In the genomic region with DNA sequence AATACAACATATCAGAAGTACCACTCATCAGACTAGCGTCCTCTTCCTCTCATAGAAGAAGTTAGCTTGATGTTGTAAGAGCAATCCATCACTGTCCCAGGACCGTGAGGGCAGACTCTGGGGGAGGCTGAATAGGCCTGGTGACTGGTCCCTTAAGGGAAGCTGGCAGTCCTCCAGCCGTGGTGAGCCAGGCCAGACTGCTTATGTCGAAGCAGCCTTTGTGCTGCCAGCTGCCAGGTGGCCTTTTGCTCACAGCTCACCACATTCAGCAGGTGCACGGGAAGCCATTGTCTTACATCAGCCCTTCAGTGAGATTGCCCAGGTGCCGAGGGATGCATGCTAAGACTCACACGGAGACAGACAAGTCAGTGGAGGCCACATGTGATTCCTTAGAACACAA, we compare ENCODE assay signal across 10 mouse cellular contexts.
A peak's percentile ranks its signal among the peaks of the same experiment; 100 is the strongest.
DNase-seq lines count a peak whose midpoint lies in the region; ATAC-seq lines count a peak whose summit lies in the region.
"Had no signal": no experiment of that assay in that cellular context is flagged by ENCODE, and none has a peak within 500 bp of the region (broad histone marks: within the 10 kb centered on the region; RNA-seq: fewer than 3 reads in every experiment).

No protein-coding gene starts in this region.

- H3K9me3 ChIP-seq in kidney, embryonic 15.5 days (replicated peaks): no peaks in the 10 kb centered on the region
- no peaks in the 10 kb centered on the region for H3K9me3 ChIP-seq in forebrain, embryonic 14.5 days (replicated peaks; ENCODE audit: control insufficient read depth, low read length)
- no peaks in the 10 kb centered on the region for H3K9me3 ChIP-seq in neural tube, embryonic 14.5 days (ENCODE audit: control insufficient read depth, low read length)
- H3K9me3 ChIP-seq: limb, embryonic 10.5 days; midbrain, embryonic 12.5 days had no signal

- 32% methylated on average over 7 of the region's 7 CpGs for WGBS in kidney, embryonic 15.5 days
- 13% methylated on average over 7 of the region's 7 CpGs for WGBS in forebrain, embryonic 14.5 days
- WGBS in neural tube, embryonic 14.5 days: 25% methylated on average over 7 of the region's 7 CpGs

- H3K27me3 ChIP-seq in kidney, embryonic 15.5 days: no peaks in the 10 kb centered on the region
- no peaks in the 10 kb centered on the region for H3K27me3 ChIP-seq in forebrain, embryonic 14.5 days (replicated peaks; ENCODE audit: control insufficient read depth, insufficient read depth, low read length)
- H3K27me3 ChIP-seq in neural tube, embryonic 14.5 days (ENCODE audit: control insufficient read depth, insufficient read depth, low read length): no peaks in the 10 kb centered on the region
- H3K27me3 ChIP-seq: midbrain, embryonic 12.5 days had no signal

- no peak overlapping the region for H3K27ac ChIP-seq in kidney, embryonic 15.5 days
- H3K27ac ChIP-seq in forebrain, embryonic 14.5 days (ENCODE audit: low read depth, low read length): peak overlapping the region; percentile 33; the same call in 1 of the 2 replicates
- no peak overlapping the region for H3K27ac ChIP-seq in neural tube, embryonic 14.5 days (ENCODE audit: low read depth, low read length)
- H3K27ac ChIP-seq: limb, embryonic 10.5 days; midbrain, embryonic 12.5 days had no signal

- no peak overlapping the region for H3K4me2 ChIP-seq in kidney, embryonic 15.5 days
- H3K4me2 ChIP-seq in forebrain, embryonic 14.5 days (ENCODE audit: low read length): no peak overlapping the region
- H3K4me2 ChIP-seq in neural tube, embryonic 14.5 days (ENCODE audit: low read depth, low read length): no peak overlapping the region
- H3K4me2 ChIP-seq: midbrain, embryonic 12.5 days had no signal

- no peak overlapping the region for H3K4me3 ChIP-seq in kidney, embryonic 15.5 days (replicated peaks)
- H3K4me3 ChIP-seq in forebrain, embryonic 14.5 days (ENCODE audit: low read depth, low read length): no peak overlapping the region
- no peak overlapping the region for H3K4me3 ChIP-seq in neural tube, embryonic 14.5 days (ENCODE audit: low read depth, low read length)
- H3K4me3 ChIP-seq: limb, embryonic 10.5 days; midbrain, embryonic 12.5 days had no signal

- no peak overlapping the region for H3K9ac ChIP-seq in kidney, embryonic 15.5 days
- H3K9ac ChIP-seq in forebrain, embryonic 14.5 days (ENCODE audit: low read length): no peak overlapping the region
- no peak overlapping the region for H3K9ac ChIP-seq in neural tube, embryonic 14.5 days (replicated peaks; ENCODE audit: low read depth, low read length)
- H3K9ac ChIP-seq: midbrain, embryonic 12.5 days had no signal

- no peak for ATAC-seq in kidney, embryonic 15.5 days (replicated peaks; ENCODE audit: low FRiP score)
- ATAC-seq in forebrain, embryonic 14.5 days: peak; percentile 91
- ATAC-seq in neural tube, embryonic 14.5 days (ENCODE audit: low read depth): peak; percentile 76; the same call in 1 of the 2 replicates

- no peaks in the 10 kb centered on the region for H3K36me3 ChIP-seq in kidney, embryonic 15.5 days
- no peaks in the 10 kb centered on the region for H3K36me3 ChIP-seq in forebrain, embryonic 14.5 days (ENCODE audit: control insufficient read depth, insufficient read depth, low read length)
- H3K36me3 ChIP-seq in neural tube, embryonic 14.5 days (ENCODE audit: control insufficient read depth, insufficient read depth, low read length): no peaks in the 10 kb centered on the region
- H3K36me3 ChIP-seq: limb, embryonic 10.5 days; midbrain, embryonic 12.5 days had no signal

- H3K4me1 ChIP-seq in kidney, embryonic 15.5 days: peaks cover 17% of the 10 kb centered on the region
- H3K4me1 ChIP-seq in forebrain, embryonic 14.5 days (ENCODE audit: control insufficient read depth, insufficient read depth, low read length): peaks cover 17% of the 10 kb centered on the region
- H3K4me1 ChIP-seq in neural tube, embryonic 14.5 days (ENCODE audit: control insufficient read depth, insufficient read depth, low read length): peaks cover 2% of the 10 kb centered on the region

- peak; percentile 10 for DNase-seq in kidney, adult 11 months
- peak; percentile 21 for DNase-seq in thymus, postnatal 14 days
- no peak for DNase-seq in thymus, postnatal 0 days (ENCODE audit: low spot score)
- peak; percentile 84 for DNase-seq in forebrain, embryonic 14.5 days (ENCODE audit: low spot score)
- no peak for DNase-seq in ovary, postnatal 10 days (ENCODE audit: low spot score)
- no peak for DNase-seq in left cerebral cortex, adult 11 months (ENCODE audit: low spot score)

Comparison
In these comparisons a context has a peak if more than half of its experiments do, and no peak if none do; other contexts are left out.
1. DNase-seq: peak in kidney, adult 11 months (single experiment), thymus, postnatal 14 days (single experiment) and forebrain, embryonic 14.5 days (single experiment); none in thymus, postnatal 0 days (single experiment), ovary, postnatal 10 days (single experiment) and left cerebral cortex, adult 11 months (single experiment).